Mouse (Mus musculus) kidney, adult 2 months (tissue): ENCODE results near the gene Fam53a.

Experiments used
- CTCF ChIP-seq: fragments of 200-500 bp; conservative IDR thresholded peaks from 2 replicates; pipeline ENCODE4 v1.5.1; 2011; ENCODE audit warnings: low read depth, mild to moderate bottlenecking, control low read depth, low read length, moderate library complexity, mixed read lengths; ENCODE audit not compliant: insufficient read depth, insufficient read length
- POLR2A ChIP-seq: fragments of 200-500 bp; IDR thresholded peaks from one replicate; pipeline ENCODE4 v1.6.1; 2011; ENCODE audit warnings: low read depth, low read length, control low read depth

GRCm38 (mm10) chr5:33651541-33651920, 22.1 kb upstream of the Fam53a start:
- TF ChIP-seq POLR2A (no peak), CTCF (no peak)
